Mouse (Mus musculus): ENCODE data around the gene Pde4dip. TPM values are rescaled to one million over a fixed set of nuclear protein-coding genes. Genes with fewer than 3 reads are reported as not detected.

Gene Pde4dip
- polyA plus RNA-seq, 1 experiment from 2014 or later: 62.6 TPM

DNA sequence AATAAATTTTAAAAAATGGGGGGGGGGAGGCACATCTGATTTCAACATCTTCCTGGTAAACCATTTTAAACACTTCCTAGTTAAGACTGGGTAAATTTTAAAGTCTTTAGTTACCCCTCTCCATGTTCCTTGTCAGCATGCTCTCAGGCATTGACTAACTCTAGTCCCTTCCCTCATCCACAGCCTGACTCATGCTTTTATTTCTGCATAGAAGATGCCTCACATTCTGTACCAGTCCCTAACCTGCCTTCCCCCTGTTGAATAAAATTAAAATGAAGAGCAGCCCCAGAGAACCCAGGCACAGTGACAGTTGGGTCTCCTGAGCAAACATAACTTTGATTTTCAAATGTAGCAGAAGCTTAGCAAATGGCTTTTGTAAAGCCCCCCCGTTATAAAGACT, 53.9 kb downstream of the Pde4dip start:
- 65% methylated on average over 1 of the region's 1 CpGs for WGBS
- ATAC-seq (ENCODE audit: low FRiP score): no peak
- Histone ChIP-seq H3K27me3 (replicated peaks) (no peaks in the 10 kb centered on the region), H3K4me2 (no peak overlapping the region), H3K9ac (replicated peaks) (no peak overlapping the region), H3K9me3 (replicated peaks) (no peaks in the 10 kb centered on the region), H3K27ac (replicated peaks) (no peak overlapping the region), H3K36me3 (0 out of 2 replicates have a peak, but pooled peaks cover 6% of the 10 kb centered on the region), H3K4me1 (no peaks in the 10 kb centered on the region; the same call in 1 of the 2 replicates), H3K4me3 (replicated peaks) (no peak overlapping the region)

DNA sequence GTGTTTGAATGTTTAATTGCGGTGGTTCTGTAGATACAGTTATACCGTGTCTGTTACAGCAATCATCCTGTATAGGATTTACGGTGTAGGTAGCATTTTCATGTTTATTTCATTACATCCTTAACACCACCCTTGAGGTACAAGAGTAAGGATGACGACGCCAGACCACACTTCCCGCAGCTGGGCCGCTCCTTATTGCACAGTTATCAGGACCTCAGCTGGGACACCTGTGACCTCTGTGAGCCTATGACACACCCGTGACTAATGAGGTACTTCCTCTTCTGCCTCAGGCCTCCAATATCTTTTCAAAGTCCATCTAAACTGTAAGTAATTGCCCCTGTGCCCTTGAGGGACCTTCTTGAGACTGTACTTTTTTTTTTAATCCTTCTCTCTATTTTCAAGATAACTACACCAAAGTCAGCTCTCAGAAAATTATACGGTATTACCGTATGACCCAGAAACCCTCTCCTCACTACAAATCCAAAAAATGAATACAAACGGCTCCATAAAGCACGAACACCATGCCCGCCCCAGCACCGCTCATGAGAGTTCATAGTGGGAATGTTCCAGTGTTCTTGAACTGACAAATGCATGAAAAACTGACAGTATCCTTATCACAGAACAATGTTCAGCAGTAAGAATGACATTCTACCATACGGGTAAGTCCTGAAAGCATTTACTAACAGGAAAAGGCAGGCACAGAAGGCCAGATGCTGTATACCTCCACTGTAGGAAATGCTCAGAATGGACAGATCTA, 56.8 kb downstream of the Pde4dip start:
- no peak overlapping the region for H3K4me2 ChIP-seq
- H3K9ac ChIP-seq (replicated peaks): no peak overlapping the region
- H3K27me3 ChIP-seq (replicated peaks): no peaks in the 10 kb centered on the region
- 80% methylated on average over 15 of the region's 15 CpGs for WGBS
- no peak for ATAC-seq (ENCODE audit: low FRiP score)
- no peak overlapping the region for H3K4me3 ChIP-seq (replicated peaks)
- no peaks in the 10 kb centered on the region for H3K36me3 ChIP-seq
- no peaks in the 10 kb centered on the region; the same call in 1 of the 2 replicates for H3K4me1 ChIP-seq
- no peaks in the 10 kb centered on the region for H3K9me3 ChIP-seq (replicated peaks)
- H3K27ac ChIP-seq (replicated peaks): no peak overlapping the region

DNA sequence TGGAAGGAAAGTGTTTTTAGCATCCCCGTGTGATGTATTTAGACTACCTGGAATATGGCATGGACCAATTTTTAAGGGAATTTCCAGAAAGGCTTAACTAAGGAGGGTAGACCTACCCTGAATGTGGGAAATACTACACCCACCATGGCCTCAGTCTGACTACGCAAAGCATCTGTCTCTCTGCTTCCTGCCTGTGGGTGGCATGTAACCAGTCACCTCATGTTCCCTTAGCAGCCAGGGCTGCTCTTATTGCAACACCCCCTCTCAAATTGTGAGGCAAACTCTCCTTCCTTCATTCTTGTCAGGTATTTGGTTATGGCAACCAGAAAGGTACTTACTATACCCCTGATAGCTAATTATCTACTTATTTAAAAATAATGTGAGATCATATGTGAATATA, 57.9 kb downstream of the Pde4dip start:
- 56% methylated on average over 2 of the region's 2 CpGs for WGBS
- Histone ChIP-seq H3K9me3 (replicated peaks) (no peaks in the 10 kb centered on the region), H3K9ac (replicated peaks) (no peak overlapping the region), H3K36me3 (no peaks in the 10 kb centered on the region), H3K4me2 (no peak overlapping the region), H3K4me1 (no peaks in the 10 kb centered on the region; the same call in 1 of the 2 replicates), H3K27me3 (replicated peaks) (no peaks in the 10 kb centered on the region), H3K4me3 (replicated peaks) (no peak overlapping the region), H3K27ac (replicated peaks) (peak overlapping the region; percentile 45; the same call in 1 of the 2 replicates)
- no peak; the same call in 1 of the 2 replicates for ATAC-seq (ENCODE audit: low FRiP score)

DNA sequence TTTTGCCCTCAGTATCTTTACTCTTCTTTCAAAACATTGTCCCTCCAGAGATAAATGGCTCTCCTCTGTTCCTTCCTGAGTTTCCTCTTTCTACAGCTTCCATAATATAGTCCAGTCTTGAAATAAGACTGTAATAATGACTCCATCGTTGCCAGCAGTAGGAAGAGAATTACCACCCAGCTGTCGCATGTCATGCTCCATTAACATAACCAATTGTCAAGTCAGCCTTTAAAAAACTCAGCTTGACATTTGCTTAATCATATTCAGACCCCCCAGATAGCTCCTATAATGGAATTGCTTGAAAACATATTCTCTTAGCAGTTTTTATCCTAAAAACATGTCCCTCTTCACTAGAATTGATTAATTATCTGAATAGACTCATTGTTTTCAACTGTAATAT, 58.4 kb downstream of the Pde4dip start:
- no peak overlapping the region for H3K9ac ChIP-seq (replicated peaks)
- H3K4me3 ChIP-seq (replicated peaks): no peak overlapping the region
- no peaks in the 10 kb centered on the region for H3K36me3 ChIP-seq
- WGBS: 13% methylated on average over 2 of the region's 2 CpGs
- no peak overlapping the region for H3K4me2 ChIP-seq
- ATAC-seq (ENCODE audit: low FRiP score): peak; percentile 50; the same call in 1 of the 2 replicates
- 0 out of 2 replicates have a peak, but pooled peaks cover 2% of the 10 kb centered on the region for H3K27me3 ChIP-seq (replicated peaks)
- H3K4me1 ChIP-seq: peaks cover 2% of the 10 kb centered on the region
- no peaks in the 10 kb centered on the region for H3K9me3 ChIP-seq (replicated peaks)
- H3K27ac ChIP-seq (replicated peaks): no peak overlapping the region

DNA sequence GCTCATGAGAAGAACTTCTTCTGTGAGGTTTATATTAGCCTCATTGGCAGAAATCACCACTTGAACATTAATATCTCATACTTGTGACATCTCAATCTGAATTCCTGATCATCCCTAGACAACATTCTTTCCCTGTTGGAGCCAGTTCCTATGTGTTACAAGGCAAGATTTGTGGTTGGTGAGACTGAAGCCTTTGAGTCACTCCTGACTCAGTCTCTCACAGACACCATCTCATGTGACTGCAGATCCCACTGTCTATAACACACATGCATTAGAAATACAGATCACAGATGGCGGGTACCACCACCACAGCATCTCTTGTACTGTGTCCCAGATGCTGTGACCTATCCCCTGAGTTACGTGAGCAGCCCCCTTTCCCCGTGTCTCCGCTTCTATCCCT, 60.2 kb downstream of the Pde4dip start:
- Histone ChIP-seq H3K27ac (replicated peaks) (no peak overlapping the region), H3K27me3 (replicated peaks) (peaks cover 14% of the 10 kb centered on the region; the same call in 1 of the 2 replicates), H3K36me3 (no peaks in the 10 kb centered on the region), H3K4me2 (no peak overlapping the region), H3K4me1 (peaks cover 18% of the 10 kb centered on the region), H3K9me3 (replicated peaks) (no peaks in the 10 kb centered on the region), H3K9ac (replicated peaks) (no peak overlapping the region), H3K4me3 (replicated peaks) (no peak overlapping the region)
- 92% methylated on average over 4 of the region's 4 CpGs for WGBS
- ATAC-seq (ENCODE audit: low FRiP score): no peak

DNA sequence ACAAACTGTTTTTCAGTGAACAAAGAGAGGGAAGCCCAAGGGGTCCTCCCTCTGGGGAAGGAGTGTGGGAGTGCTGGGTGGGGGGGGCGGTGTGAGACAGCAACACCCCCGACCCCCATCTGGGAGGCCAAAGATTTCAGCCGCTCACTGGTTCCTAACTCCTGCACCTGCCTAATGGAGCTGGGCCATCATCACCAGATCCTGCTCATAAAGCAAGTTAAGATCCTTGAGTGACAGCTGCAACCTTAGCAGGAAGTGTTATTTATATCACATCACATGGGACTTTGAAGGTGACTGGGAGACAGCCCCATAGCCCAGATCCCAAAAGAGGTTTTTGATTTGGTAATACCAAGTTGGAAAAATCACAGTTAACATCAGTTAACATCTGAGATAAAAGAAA, 63.3 kb downstream of the Pde4dip start:
- Histone ChIP-seq H3K4me3 (replicated peaks) (no peak overlapping the region), H3K9me3 (replicated peaks) (no peaks in the 10 kb centered on the region), H3K36me3 (no peaks in the 10 kb centered on the region), H3K9ac (replicated peaks) (no peak overlapping the region), H3K27me3 (replicated peaks) (peaks cover 18% of the 10 kb centered on the region; the same call in 1 of the 2 replicates), H3K4me1 (peaks cover 18% of the 10 kb centered on the region), H3K27ac (replicated peaks) (no peak overlapping the region), H3K4me2 (no peak overlapping the region)
- ATAC-seq (ENCODE audit: low FRiP score): no peak
- 18% methylated on average over 3 of the region's 3 CpGs for WGBS

DNA sequence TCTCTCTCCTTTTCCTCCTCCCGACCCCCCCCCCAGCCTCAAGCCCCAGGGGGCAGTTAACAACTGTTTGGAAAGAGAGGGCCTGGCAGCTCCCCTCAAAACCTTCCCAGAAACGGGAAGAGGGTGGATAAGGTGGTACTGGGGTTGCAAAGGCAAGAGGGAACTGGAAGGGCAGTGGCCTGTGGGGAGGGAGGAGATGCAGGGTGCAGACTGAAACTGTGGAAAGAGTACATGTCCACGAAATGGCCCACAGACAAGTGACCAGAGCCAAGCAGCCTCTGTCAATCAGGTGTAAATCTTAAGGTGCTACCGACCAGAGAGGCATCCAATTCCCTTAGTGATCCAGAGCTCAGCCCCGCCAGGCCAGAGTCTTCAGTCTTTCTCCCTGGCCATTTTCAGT, 63.8 kb downstream of the Pde4dip start:
- Histone ChIP-seq H3K9ac (replicated peaks) (no peak overlapping the region), H3K27me3 (replicated peaks) (peaks cover 18% of the 10 kb centered on the region; the same call in 1 of the 2 replicates), H3K36me3 (no peaks in the 10 kb centered on the region), H3K27ac (replicated peaks) (no peak overlapping the region), H3K4me3 (replicated peaks) (no peak overlapping the region), H3K4me2 (peak overlapping the region; percentile 66), H3K9me3 (replicated peaks) (no peaks in the 10 kb centered on the region), H3K4me1 (peaks cover 18% of the 10 kb centered on the region)
- no peak for ATAC-seq (ENCODE audit: low FRiP score)
- 8% methylated on average over 4 of the region's 5 CpGs for WGBS

DNA sequence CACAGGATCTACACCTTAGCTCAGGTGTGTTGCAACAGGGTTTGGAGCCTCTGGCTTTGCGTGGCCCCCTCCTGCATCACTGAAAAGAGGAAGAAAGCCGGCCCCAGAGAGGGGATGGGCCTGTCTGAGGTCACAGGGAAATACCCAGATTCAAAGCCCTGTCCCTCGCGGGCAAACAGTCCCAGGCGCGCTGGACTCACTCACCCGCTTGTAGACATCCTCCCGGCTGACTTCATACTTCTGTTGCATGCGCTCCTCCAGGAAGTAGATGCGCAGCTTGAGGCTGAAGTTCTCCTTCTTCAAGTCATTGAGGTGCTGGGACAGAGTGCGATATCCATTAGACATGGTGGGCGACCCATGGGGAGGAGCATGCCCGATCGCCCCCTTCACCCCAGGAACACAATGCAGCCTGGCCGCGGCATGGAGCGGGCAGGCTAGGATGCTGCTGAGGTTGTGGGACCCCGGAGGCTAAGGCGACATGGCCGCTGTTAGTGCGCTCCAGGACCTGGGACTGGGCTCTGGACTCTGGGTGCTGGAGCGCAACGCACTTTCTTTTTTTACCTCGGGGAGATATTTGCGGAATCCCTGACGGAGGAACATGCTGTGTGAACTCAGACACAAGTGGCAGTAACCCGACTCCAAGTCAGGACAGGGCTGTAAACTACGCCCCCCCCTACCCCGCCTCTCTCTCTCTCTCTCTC, 64.3 kb downstream of the Pde4dip start:
- Histone ChIP-seq H3K36me3 (no peaks in the 10 kb centered on the region), H3K9me3 (replicated peaks) (no peaks in the 10 kb centered on the region), H3K4me3 (replicated peaks) (peak overlapping the region; percentile 32), H3K27ac (replicated peaks) (no peak overlapping the region), H3K4me2 (peak overlapping the region; percentile 66), H3K4me1 (peaks cover 18% of the 10 kb centered on the region), H3K27me3 (replicated peaks) (peaks cover 18% of the 10 kb centered on the region; the same call in 1 of the 2 replicates), H3K9ac (replicated peaks) (no peak overlapping the region)
- ATAC-seq (ENCODE audit: low FRiP score): peak; percentile 34; the same call in 1 of the 2 replicates
- WGBS: under 1% methylated on average over 28 of the region's 29 CpGs

DNA sequence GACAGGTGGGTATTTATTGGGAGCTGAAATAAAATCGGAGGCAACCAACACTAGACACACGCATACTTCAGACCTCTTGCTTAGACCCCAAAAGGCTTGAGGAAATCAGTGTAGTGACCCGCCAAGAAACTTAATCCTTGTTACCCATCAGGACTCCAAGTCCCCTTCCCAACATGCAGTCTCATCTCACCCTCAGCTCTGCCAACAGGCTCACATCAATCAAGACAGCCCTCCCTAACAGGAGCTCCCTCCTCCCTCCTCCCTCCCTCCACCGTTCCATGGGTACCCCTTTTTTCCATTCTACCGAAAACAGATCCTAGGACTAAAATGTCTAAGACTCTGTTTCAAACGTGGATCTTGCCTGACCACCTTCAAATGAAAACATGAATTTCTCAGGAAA, 65.1 kb downstream of the Pde4dip start:
- Histone ChIP-seq H3K27me3 (replicated peaks) (peaks cover 18% of the 10 kb centered on the region; the same call in 1 of the 2 replicates), H3K4me1 (peaks cover 18% of the 10 kb centered on the region), H3K27ac (replicated peaks) (no peak overlapping the region), H3K4me3 (replicated peaks) (no peak overlapping the region), H3K36me3 (no peaks in the 10 kb centered on the region), H3K9ac (replicated peaks) (no peak overlapping the region), H3K4me2 (0 out of 2 replicates have a peak overlapping the region, but pooled peaks have one; percentile 66), H3K9me3 (replicated peaks) (no peaks in the 10 kb centered on the region)
- no peak for ATAC-seq (ENCODE audit: low FRiP score)
- 21% methylated on average over 6 of the region's 6 CpGs for WGBS

DNA sequence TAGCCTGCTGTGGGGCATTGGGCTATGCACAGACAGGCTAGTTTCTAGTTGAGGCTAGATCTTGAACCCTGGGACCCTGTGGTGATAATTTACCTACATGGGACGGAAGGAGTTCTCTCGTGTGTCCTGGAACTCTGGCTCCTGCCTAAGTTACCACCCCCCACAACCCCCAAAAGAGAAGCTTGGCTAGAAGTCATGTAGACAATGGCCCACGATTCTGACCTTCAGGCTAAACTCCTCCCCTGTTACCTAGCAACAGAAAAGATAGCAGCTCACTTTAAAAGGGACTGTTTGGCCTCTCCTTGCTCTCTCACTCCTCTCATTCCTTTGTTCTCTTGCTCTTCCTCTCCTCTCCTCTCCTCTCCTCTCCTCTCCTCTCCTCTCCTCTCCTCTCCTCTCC, 69.5 kb downstream of the Pde4dip start:
- 28% methylated on average over 3 of the region's 3 CpGs for WGBS
- H3K4me1 ChIP-seq: peaks cover 6% of the 10 kb centered on the region
- no peak for ATAC-seq (ENCODE audit: low FRiP score)

DNA sequence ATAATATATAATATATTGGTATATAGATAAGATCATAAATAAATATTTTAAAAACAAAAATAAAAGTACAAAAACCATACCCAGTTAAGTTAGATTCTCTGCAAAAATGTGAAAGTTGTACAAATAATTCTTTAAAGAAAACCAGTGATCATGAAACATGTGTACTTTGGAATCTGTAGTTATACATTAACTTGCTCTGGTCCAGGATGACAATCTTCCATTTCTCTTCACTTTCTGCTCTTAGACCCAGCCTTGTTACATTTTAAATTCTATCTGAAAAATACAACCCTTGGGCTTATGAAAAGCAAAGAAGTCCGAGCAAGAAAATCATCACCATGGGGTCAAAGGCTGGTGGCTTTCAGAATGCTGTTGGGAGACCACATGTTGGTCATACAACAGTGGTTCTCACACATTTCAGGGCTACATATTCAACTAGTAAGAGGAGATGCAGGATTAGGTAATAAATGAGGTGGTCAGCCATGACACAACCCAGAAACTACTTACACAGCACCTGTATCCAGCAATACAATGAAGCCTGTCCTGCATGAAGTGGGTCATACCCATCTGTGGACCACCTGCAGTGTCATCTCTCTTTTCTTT, 70.0 kb downstream of the Pde4dip start:
- no peak overlapping the region for H3K27ac ChIP-seq (replicated peaks)
- no peak overlapping the region for H3K9ac ChIP-seq (replicated peaks)
- peaks cover under 1% of the 10 kb centered on the region; the same call in 1 of the 2 replicates for H3K4me1 ChIP-seq
- H3K9me3 ChIP-seq (replicated peaks): no peaks in the 10 kb centered on the region
- no peak for ATAC-seq (ENCODE audit: low FRiP score)
- H3K4me2 ChIP-seq: no peak overlapping the region
- WGBS: 95% methylated on average over 1 of the region's 1 CpGs
- H3K36me3 ChIP-seq: no peaks in the 10 kb centered on the region
- 0 out of 2 replicates have a peak, but pooled peaks cover 4% of the 10 kb centered on the region for H3K27me3 ChIP-seq (replicated peaks)
- no peak overlapping the region for H3K4me3 ChIP-seq (replicated peaks)

More for the DNA sequence above, 69.5 kb downstream of the Pde4dip start:
- Histone ChIP-seq H3K4me3 (replicated peaks) (no peak overlapping the region), H3K27ac (replicated peaks) (no peak overlapping the region), H3K9ac (replicated peaks) (no peak overlapping the region), H3K36me3 (no peaks in the 10 kb centered on the region), H3K9me3 (replicated peaks) (no peaks in the 10 kb centered on the region), H3K27me3 (replicated peaks) (peaks cover 9% of the 10 kb centered on the region; the same call in 1 of the 2 replicates), H3K4me2 (no peak overlapping the region)
